Mouse (Mus musculus) inflammation-experienced regulatory T-cells, adult 6 months (primary cell): ENCODE measurements around the gene Zdhhc8. TPM values are rescaled to one million over a fixed set of nuclear protein-coding genes. Genes with fewer than 3 reads are reported as not detected.

ENCODE experiments used
- ATAC-seq: one replicate; pipeline ENCODE4 v1.8.0; 2017
- polyA plus RNA-seq, 3 experiments: library from polyadenylated mRNA; unstranded; fragments of 100-300 nt; shearing (Covaris generic); gene quantifications; one replicate each; pipeline ENCODE4 v1.2.1; 2017

The Zdhhc8 gene
- polyA plus RNA-seq = 1 to 10 TPM in 2 of 3 experiments, under 1 TPM in 1; 0.67 to 1.7 (median 1.5) TPM

DNA sequence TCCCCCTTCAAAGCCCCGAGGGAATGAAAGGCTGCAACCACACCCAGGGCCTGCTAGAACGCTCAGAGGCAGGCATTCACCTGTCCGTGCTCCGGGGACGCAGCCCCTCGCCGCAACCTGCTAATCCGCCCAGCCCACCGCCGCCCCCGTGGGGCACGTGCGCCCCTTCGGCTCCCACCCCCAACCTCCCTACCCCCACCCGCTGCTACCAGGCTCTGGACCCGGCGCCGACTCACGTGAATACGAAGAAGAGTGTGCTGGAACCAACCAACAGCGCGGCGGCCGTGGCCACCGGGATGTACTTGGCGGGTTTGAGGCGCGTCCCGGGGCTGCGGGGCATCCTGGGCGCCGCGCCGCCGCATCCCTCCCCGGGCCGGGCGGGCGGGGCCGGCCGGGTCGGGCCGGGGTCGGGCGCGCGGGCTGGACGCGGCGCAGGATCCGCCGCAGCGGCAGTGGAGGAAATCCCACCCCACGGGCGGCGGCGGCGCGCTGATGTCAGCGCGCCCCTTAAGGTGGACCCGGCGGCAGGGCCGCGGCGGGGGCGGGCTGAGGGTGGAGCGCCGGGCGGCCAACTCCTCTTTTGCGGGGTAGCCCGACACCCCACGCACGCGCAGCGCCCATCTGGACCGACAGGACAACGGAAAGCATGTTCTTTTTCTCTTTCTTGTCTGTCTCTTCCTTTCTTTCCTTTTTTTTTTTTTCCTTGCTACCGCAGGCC lies at the start of gene Zdhhc8:
TSS of gene Zdhhc8 (minus strand) at position 466 of the 718 bp plus-strand sequence.
- ATAC-seq = peak; percentile 72

DNA sequence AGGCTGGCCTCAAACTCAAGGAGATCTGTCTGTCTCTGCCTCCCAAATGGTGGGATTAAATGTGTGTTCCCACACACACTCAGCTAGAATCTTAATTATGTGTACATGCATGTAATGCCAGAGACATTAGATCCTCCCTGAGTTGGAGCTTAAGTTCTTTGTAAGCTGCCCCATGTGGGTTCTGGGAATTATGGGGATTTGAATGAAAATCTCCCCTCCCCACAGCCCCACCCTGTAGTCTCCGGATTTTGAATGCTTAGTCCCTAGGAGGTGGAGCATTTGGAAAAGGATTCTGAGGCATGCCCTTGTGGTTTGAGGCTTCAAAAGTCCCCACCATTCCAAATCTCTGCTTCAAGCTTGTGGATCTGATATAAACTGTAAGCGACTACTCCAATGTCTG lies 40.2 kb upstream of the Zdhhc8 start:
- ATAC-seq = no peak

DNA sequence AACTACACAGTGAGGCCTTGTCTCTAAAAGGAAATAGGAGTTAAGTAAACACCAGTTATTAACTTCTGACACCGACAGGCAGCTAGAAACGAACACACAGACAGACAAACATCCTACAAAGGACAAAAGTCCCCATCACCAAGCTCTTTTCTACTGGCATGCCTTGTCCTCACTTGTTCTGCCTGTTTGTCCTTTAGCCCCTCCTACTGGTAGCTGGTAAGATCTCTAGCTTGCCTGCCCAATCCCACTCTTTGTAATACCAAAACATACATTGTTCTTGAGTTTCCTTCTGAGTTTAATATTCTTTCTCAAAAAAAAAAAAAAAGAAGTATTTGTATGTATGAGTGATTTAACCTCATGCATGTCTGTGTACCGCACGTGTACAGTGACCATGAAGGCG lies 33.2 kb upstream of the Zdhhc8 start:
- no peak for ATAC-seq

- no peak for ATAC-seq
These were observed 30.1 kb upstream of the Zdhhc8 start for GRCm38 (mm10) chr16:18265024-18265423.

DNA sequence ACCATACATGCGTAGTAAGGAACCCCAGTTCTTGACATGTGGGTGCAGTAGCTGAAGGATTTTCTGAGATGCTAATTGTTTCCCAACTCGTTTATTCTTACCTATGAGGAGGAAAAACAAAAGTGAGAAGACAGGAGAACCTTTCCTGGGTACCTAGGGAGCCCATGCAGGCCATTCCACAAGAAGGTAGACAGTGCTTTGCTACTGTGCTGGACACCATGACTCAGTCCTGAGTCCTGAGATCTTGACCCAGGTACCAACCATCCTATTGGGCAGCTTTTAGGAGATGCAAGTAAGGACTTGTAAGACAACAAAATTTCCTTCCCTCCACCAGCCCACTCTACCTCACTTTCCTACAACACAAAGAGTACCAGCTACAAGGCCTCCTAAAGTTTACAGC lies 23.3 kb upstream of the Zdhhc8 start, which contains the start of gene Gm49776:
TSS of gene Gm49776 (minus strand) at position 101 of the 400 bp plus-strand sequence.
- ATAC-seq = no peak

GRCm38 (mm10) chr16:18253866-18254265 lies 18.9 kb upstream of the Zdhhc8 start:
- ATAC-seq = no peak

DNA sequence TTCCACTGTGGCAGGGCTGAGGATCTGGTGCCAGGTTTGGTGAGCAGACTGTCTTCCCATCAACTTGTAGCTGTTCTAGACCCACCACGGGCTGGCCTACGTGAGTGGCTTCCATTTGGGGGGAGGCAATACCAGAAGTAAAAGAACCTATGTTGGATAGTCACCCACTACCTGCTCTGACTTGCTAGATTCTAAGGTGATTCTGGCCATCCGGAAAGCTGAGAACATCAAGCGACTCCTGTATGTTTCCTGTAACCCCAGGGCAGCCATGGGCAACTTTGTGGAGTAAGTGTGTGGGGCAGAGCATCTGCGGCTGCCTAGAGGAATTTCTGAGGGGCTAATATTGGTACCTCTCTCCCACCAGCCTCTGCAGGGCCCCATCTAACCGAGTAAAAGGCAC lies 17.8 kb upstream of the Zdhhc8 start:
- no peak for ATAC-seq

DNA sequence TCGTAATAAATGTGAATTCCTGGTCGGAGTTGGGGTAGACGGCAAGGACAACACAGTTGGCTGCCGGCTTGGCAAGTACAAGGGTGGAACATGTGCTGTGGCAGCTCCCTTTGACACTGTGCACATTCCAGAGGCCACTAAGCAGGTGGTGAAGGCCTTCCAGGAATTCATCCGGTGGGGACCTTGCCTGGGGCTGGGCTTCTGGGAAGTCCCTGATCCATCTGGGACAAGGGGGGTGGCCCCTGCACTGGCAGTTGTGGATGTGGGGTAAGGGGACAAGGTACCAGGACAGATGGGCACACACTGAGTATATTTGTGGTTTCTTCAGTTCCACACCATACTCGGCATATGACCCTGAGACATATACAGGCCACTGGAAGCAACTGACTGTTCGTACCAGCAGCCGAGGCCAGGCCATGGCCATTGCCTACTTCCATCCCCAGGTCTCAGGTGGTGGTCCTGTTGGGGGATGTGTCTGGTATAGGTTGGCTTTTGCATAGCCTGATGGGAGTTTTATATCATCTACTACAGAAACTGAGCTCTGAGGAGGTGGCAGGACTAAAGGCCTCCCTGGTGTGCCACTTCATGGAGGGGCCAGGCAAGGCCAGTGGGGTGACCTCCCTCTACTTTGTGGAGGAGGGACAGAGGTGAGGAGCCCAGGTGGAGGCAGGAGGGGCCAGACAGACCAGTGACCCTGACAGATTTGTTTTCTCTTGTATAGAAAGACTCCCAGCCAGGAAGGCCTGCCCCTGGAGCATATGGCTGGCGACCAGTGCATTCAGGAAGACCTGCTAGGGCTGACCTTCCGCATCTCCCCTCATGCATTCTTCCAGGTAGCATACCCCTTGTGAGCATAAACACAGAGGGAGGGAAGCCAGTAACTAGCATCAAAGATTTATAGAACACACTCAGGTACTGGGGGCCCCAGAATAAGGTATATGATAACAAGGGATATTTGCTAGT lies 16.2 kb upstream of the Zdhhc8 start:
- no peak for ATAC-seq

GRCm38 (mm10) chr16:18250231-18250630 lies 15.3 kb upstream of the Zdhhc8 start:
- ATAC-seq = no peak

GRCm38 (mm10) chr16:18249364-18249967 lies 14.5 kb upstream of the Zdhhc8 start:
- ATAC-seq = peak; percentile 6

DNA sequence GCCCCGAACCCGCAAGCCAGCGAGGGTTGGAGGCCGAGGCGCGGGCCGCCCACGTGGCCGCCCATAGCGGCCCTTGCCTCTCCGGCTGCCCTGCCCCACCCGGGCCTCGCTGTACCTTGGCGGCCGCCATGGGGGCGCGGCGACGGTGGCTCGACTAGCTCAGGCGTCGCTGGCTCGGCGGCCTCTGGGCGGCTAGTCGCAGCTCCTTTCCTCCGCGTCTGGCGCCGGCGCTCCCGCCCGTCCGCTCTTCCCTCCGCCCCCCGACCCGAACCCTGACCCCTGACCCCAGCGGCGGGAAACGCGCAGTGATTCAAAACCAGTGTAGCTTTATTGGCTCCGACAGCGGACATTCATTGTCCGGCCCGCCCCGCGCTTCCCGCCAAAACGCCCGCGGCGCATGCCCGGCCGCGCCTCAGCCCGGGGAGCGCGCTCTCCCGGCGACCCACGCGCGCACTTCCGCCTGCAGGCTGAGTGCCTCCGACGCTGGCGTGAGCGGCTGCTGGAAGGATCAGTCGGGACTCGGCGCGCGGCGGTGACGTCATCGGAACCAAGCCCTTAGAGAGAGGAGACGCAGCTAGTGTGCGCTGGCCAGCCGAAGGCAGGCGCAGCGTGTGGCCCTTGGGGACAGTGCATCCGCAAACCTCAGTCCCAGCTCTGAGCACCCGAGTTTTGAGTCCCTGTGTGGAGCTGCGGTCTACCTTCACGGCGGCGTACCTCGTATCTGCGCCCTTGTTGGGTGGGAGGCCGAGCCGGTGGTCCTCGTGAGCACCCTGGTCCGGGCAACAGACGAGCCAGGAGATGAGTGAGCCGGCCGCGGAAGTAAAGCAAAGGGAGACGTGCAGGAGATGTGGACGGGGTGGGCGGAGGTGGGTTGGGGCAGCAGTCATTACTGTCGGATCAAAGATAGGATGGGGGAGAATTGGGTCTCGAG lies 13.8 kb upstream of the Zdhhc8 start, which contains the start of the genes Trmt2a and Ranbp1:
TSS of gene Trmt2a (plus strand) at position 247 of the 931 bp plus-strand sequence.
TSS of gene Ranbp1 (minus strand) at position 300 of the 931 bp plus-strand sequence.
- peak; percentile 89 for ATAC-seq

DNA sequence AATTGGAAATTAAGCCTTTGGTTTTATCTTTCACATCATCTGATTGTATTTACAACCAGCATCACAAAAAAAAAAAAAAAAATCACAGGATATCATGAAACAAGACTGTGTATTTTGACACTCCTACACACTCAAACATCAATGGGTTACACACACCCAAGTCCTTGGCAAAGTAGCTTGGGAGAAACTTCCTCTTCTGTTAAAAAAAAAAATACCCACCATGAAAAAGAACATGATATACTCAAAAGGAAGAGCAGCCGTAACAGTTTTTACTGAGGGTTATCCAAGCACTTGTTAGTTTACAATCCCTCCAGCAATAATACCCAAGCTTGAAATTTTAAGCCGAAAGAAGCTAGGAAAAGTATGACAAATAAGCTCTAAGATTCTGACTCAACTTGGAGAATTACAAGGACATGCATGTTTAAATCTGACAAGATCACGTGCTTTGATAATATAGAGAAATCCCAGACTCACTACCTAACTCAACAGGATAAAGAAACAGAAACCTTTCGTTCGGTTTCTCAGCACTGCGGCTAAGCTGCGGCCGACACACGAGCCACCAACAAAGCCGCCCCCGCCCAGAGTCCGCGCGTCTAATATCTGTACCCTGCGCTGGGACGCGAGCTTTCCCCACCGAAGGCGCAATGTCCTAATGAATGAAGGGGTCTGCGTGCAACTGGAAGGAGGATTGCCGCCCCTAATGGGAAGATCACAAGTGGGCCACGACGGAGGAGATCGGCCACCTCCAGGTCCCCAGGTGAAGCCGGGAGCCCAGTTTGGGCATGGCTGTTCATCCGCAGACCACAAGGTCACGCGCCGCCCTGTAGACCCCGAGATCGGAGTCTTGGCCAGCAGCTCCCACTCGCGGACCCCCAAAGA lies 12.8 kb upstream of the Zdhhc8 start:
- ATAC-seq = peak; percentile 9

DNA sequence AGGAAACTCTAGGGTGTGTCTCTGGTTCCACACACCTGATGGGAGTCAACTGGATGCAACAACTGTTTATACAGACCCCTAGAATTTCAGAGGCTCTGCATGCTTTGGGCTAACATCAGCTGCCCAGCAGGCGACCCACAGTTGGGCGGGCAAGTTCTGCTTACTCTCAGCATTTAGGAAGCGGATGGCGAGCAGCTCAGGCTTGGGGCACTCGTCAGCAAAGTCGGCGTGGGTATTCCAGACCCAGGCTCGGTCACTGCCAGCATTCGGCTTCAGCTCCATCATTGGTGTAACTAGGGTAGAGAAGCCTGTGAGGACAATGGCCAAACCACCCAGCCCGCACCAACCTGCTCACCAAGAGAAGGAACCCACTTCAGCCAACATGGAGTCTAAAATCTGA lies 6.6 kb upstream of the Zdhhc8 start:
- no peak for ATAC-seq

- no peak for ATAC-seq
These were observed 2.0 kb upstream of the Zdhhc8 start for GRCm38 (mm10) chr16:18236676-18237501.

GRCm38 (mm10) chr16:18235389-18236065 lies 591 bp upstream of the Zdhhc8 start:
- ATAC-seq = peak; percentile 26

DNA sequence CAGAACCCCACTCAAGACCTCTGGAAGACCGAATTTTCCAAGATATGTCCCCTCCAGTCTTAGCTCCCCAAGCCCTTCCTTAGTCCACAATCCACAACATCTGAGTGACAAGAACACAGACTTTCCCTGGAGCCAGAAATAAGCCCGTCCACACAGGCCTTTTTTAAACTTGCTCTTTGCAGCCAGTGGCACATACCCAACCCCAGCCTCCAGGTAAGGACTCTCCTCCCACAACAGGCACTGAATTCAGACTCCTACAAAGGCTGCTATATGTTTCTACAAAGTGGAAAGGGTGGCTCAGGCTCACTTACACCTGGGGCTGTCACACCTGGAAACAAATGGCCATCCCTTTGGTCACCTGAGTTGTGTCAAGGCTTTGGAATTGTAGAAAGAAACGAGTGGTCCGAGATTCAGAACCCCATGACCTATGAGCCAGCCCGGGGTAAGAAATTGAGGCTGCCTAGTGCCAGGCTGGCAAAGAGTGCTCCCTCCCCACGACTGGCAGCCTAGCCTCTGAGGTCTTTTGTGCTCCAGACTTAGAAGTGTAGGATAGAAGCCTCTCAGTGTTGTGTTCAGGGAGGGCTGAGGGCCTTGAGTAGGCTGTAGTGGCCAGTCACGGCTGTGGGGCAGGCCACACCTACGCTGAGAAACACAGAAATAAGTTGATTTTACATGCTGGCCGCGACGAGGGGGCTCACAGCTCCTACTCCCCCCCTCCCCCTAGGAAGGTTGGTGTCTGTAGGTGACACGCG lies 841 bp downstream of the Zdhhc8 start:
- ATAC-seq = no peak

- ATAC-seq = no peak
These were observed 1.5 kb downstream of the Zdhhc8 start for GRCm38 (mm10) chr16:18233451-18233850.

DNA sequence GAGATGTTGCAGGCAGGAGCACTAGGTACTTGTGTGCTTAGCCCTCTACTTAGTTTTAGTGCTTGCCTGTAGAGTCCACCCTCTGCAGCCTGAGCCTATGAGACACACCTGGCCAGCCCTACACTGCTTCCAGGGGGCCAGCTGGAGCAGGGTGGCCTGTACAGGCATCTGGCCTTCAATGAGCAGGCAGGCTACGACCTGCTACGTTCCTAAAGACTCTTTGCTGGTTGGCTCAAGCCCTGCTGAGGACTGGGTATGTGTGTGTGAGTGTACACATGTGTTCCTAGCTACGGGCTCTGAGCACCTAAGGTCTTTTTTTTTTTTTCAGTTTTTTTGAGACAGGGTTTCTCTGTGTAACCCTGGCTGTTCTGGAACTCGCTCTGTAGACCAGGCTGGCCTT lies 3.5 kb downstream of the Zdhhc8 start:
- no peak for ATAC-seq
